Mouse (Mus musculus): ENCODE measurements around the gene Polr2a.

DNA sequence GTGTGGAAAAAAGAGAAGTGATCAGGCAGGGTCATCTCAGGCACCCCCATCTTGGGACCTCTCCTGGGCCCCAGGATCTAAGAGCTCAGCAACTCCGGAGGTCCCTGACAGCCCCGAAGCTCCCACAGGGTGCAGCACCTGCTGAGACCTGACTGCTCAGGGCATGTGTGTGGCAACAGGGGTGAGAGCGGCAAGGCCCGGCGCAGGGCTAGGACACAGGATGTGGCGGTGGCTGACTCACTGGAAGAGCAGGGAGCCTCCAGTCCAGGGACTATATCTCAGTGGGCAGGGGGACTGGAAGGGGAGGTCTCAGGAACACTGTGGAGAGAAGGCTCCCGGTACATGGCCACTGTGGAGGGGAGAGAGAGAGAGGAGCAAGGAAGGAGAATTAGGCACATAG, 39.5 kb upstream of the Polr2a start:
- TF ChIP-seq CTCF (IDR thresholded peaks at IDR 0.05; ENCODE audit: low read depth) (no peak), EP300 (IDR thresholded peaks at IDR 0.05; ENCODE audit: low read depth) (no peak)
